Mouse (Mus musculus): Measurements from ENCODE around the gene Fbxo34.
"Not testable (repeated sequence)": the region's sequence is repeated elsewhere in the genome, so short reads cannot be mapped to it uniquely, and the experiment has no call there.

Gene Fbxo34

DNA sequence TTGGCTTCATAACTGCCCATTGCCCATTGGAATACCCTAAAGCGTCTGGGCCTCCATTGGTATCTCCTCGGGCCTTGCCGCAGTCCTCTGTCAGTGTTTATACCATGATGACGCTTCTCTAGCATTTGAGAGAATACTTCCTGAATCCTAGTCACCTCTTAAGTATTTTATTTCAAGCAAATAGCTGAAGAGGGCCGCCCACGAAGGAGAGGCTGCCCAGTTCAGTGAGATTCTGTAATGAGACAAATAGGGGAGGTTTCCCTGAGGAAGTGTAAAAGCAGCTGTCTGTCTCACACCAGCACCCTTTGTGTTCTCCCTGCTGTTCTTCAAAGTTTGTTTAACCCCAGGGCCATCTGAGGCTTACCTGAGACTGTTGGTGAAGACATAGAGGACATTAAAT is 66.5 kb downstream of the Fbxo34 start:
- no peak for DNase-seq (ENCODE audit: low spot score)

DNA sequence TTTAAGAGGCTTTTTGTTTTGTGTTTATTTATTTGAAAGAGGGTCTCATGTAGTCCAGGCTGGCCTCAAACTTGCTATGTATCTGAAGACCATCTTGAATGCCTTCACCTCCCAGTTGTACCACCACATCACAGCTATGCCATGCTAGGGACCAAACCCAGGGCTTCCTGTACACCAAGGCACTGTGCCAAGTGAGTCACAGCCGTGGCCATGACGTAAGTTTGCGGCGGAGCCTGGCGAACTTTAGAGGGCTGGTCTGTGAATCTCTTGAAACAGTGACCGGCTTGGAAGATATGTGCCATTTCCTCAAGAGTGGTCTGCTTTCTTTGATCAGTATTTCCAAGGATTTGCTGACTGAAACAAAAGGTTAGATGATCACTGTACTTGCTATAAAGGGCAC is 68.4 kb downstream of the Fbxo34 start:
- DNase-seq (ENCODE audit: low spot score), result no peak

DNA sequence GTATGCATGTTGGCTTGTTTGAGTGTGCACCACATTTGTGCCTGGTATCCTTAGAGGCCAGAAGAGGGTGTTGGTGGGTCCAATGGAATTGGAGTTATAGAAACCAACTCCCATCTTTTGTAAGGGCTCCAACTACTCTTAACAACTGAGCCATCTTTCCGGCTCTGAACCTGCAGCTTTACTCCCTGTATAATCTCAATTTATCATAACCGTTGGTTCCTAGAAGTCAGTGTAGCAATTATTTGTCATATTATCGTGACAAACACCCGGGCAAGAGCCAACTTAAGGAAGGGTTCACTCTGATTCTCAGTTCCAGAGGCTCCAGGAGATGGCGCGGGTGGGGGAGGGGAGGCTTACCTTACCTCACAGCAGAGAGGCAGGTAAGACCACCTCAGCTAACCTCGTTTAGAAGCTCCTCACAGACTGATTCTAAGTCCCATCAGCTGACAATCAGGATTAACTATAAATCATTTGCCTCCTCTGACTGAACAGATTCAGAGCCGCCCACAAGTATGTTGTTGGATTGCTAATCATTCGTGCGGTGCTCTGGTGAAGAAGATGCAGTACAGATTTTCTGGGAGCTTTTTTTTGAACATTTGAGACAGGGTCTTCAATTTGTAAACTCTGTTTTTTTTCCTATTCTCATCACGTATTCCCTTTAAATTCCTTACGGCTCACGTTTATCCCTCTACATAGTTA is 70.7 kb downstream of the Fbxo34 start:
- no peak for DNase-seq (ENCODE audit: low spot score)

DNA sequence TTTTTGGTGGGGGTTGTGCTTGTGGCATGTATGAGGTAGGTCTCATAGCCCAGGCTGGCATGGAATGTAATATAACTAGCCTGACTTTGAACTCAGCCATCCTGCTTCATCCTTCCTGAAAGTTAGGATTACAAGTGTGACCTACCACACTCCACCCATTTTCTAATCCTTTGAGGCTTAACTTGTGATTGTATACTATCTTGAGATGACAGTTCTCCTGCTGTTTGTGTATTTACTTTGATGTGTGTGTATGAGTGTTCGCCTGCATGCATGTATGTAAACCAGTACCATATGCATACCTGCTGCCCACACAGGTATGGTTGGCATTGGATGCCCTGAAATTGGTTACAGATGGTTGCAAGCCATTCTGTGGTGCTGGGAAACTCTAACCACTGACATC is 71.4 kb downstream of the Fbxo34 start:
- DNase-seq (ENCODE audit: low spot score), result no peak

DNA sequence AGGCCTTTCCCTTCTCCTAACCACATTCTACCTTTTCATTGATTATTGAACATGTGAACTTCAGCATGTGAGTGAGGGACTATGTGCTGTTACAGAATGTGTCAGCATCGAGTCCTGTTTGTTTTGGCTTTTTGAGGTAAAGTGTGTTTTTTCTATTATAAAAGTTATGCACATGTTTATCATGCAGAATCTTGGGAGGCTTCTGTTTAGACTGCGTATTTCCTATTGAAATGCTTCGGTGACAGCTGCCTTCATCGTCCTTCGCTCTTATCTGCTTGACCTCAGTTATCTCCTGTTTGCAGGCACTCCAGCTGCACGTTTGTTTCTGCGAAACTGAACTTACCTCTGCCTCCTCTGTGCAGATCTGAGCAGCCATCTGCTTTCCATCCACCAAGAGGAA is 72.1 kb downstream of the Fbxo34 start:
- no peak for DNase-seq (ENCODE audit: low spot score)

DNA sequence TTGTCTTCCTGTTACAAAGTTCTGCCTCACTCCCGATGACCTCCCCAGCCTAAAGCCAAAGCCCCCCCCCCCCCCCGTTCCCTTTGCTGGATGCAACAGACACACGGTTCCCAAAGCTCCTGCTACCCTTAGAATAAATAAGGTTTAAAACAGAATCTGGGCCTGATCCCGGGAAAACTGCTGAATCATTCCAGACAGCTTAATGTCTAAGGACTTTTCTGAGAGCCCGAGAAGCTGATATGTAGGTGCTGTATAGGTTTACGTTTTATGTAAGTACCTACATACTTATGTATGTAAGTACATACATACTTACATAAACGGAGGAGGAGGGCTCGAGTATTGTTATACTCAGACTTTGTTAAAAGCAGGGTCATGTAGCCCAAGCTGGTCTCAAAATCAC is 75.2 kb downstream of the Fbxo34 start:
- DNase-seq (ENCODE audit: low spot score), result no peak

DNA sequence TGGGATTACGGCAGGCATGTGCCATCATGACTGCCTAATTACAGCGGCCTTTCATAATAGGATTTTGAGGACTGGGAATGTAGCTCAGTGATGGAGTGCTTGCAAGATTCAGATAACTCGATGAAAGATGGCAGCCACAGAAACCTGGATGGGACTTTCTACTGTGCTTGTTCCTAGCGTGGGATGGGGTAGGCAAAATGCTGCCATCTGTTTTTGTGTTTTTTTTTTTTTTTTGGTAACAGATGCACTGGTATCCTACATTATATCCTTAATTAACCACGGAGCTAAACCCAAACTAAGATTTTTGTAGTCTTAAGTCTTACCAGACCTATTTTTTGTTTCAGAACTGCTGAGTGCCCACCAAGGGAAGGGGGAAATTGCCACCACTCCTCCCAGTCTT is 75.6 kb downstream of the Fbxo34 start:
- no peak for DNase-seq (ENCODE audit: low spot score)

DNA sequence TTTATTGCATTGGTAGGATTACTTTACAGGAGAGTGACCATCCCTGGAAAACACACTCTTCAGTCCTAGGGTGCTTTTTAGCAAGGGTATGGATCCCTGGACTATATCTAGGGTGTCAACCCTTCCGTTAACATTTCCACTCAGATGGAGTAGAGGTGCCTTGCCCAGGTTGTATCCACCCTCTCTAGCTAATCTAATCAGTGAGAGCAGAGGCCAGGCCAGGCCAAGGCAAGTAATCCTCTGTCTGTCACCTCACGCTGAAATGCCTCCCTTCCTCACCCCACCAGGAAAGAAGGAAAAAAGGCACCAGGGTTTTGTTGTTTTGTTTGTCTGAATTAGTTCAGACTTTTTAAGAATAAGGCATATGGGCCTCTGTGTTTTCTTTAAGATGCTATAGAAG is 77.6 kb downstream of the Fbxo34 start:
- DNase-seq (ENCODE audit: low spot score), result no peak

DNA sequence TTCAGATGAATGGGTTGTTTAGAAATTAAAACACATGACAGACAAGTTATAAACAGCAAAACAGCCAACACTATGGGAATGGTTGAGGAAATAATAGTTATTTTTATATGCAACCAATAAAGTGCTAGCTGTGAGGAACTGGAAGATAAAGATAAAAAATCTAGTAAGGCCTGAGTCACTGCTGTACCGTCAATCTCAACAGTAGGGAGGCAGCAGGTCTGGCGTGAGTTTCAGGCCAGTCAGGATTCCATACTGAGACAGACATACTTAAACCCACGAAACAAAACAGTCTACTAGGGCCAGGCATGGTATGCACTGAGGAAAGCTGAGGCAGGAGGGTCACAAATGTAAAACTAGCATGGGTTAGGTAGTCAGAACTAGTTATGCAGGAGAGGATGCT is 78.1 kb downstream of the Fbxo34 start:
- no peak for DNase-seq (ENCODE audit: low spot score)

DNA sequence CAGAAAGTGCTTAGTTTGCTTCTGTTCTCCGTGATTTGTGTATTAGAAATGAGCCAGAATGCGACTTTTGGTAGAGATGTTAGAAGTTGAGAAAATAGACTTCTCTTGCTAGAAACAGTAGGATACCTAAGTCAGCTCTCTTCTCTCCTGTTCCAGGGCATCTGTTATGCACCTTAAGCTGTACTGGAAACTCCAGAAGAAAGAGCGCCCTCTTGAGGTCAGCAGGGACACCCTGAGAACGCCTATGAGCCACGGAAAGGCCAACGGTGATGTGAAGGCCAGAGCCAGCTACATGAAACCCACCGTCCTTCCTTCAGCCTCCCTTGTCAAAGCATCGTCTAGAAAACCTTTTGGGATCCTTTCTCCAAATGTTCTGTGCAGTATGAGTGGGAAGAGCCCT is 78.8 kb downstream of the Fbxo34 start:
- no peak for DNase-seq (ENCODE audit: low spot score)

DNA sequence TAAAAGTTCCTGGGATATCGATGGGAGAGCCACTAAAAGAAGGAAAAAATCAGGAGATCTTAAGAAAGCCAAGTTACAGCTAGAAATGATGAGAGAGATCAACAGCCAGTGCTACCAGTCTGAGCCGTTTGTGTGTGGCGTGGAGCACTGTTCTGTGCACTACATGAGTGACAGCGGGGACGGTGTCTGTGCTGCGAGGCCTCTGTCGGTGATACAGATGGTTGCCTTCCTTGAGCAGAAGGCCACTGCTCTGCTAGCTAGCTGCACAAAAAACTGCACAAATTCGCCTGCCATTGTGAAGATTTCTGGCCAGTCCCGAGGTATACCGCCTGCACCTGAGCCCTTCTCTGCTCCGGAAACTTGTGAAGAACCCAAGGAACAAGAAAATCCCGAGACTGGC is 79.4 kb downstream of the Fbxo34 start:
- not testable (repeated sequence) for DNase-seq (ENCODE audit: low spot score)

DNA sequence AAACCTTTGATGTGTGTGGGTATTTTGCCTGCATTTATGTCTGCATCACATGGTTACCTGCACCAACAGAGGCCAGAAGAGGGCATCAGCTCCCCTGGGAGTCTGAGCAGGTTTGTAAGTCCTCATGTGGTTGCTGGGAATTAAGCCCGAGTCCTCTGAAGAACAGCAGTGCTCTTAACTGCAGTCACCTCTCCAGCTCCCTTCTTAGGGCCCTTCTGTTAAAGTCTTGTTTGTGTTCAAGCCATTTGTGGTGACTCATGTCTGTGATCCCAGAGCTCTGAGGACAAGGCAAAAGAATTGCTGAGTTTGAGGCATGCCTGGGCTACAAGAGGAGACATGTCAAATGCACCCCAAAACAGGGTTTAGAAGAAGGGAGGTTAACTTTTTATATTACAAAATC is 82.3 kb downstream of the Fbxo34 start:
- DNase-seq (ENCODE audit: low spot score), result no peak

DNA sequence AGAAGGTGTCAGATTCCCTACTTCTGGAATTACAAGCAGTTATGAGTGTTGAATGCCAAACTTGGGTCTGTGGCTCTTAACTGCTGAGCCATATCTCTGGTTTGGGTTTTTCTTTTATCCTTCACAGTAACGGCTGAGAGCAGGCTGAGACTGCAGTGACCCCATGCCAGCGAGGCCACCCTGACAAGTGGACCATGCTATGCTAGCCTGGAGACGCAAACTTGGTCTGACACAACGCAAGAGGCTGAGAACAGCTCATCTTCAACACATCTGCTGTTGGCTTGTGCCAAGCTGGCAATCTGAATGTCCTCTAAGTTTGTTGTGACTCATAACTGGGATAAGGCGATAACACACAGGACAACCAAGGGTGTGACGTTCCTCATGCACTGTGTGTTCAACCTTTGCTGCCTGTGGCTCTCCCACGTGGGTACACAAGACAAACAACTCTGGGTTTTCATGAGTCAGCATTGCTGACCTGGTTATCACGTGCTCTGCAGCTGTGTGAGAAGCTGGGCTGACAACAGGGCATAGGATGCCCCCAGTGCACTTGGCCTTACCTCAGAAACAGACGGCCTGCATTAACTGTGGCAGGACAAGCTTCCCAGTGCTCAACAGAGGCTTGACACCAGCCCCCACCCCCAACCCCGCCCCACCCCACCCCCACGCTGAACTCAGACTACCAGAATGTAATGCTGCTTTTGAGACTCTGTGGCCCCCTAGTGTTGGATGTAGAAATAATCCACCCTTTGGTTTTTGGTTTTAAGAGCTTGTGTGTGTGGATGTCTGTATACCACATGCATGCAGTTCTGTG is 83.3 kb downstream of the Fbxo34 start:
- peak; percentile 39 for DNase-seq (ENCODE audit: low spot score)

DNA sequence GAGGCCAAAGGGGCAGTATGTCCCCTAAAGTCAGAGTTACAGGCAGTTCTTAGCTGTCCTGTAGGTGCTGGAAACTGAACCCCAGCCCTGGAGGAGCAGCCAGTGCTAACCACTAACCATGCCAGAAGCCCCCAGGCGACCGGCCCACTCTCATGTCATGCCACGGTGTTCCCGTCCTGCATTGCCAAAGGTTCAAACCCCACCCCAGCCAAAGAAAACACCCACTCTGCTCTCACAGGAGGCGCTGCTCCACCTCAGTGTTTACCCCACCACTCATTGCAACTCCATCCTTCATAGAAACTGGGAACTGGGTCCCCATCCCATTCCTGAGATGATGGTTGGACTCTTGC is 83.9 kb downstream of the Fbxo34 start:
- no peak for DNase-seq (ENCODE audit: low spot score)

DNA sequence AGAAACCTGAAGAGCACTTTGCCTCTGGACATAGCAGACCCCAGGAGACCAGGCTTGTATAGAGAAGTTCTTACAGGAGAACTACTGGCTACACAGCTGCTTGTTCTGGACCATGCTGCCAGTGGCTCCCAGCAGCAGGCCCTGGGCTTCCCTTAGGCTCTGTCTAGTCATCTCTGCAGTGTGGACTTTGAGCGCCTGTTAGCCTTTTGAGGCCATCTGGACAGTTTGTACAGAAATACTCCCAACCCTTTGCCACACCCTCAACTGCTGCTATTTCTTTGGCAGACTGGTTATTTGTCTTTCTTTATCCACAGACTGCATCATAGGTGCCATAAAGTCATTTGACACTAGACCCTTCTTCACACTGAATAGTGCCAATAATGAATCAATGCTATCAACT is 84.9 kb downstream of the Fbxo34 start:
- no peak for DNase-seq (ENCODE audit: low spot score)

DNA sequence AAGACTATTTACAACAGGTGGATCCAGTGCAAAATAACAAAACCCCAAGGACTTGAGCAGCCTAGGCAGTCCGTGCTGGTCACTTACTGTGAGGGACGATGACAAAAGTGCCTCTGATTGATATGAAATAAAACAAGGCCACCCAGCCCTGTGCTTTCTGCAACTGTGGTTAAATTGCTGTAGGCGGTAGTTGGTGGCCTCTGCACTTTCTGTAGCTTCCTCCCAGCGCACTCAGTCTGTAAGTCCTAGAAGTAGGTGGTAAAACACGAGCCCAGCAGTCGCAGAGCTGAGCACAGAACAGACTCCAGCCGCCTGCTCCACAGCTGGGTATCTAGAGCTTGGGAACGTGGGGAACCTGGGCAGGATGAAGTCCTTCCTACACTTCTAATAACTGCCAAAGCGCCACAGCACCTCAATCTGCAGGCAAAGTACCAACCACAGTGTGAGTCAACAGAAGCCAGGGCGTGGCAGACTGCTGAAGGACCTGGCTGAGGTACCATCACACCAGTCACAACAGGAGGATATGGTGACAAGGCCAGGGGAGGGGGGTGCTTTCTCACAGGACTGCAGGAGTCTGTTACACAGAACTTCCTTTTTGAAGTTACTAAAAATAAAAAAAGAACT is 91.2 kb downstream of the Fbxo34 start:
- no peak for DNase-seq (ENCODE audit: low spot score)

DNA sequence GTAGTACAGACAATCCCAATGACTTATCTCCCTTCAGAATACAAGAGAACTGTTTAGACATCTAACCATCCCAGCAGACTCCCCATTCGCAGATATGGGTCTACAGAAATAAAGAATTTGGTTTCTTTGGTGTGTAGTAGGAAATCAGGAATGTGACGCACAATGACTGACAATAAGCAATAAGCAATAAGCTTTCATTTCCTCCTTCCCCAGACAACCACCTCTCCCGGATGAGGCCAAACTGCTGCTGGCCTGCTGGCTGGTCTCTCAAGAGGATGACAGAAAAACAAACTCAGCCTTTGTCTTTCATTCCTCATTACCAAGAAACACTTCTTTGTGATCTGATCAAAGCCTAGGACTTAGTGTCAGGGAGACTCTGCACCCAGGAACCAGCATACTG is 92.1 kb downstream of the Fbxo34 start:
- DNase-seq (ENCODE audit: low spot score), result no peak

DNA sequence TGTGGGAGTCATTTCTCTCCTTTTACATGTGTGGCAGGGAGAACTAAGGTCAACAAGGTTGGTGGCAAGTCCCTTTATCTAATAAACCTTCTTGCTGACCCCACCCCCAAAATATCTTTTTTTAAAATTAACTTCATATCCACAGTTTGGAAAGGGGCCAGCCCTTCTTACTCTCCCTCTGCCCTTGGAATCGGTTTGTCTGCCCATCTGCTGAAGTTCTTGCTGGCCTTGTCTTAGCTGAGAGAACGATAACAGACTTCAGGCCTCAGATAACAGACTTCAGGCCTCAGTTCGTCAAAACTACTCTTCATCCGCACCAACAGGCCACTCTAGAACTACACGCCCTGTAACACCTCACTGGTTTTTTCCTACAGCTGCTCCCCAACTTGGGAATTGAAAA is 94.1 kb downstream of the Fbxo34 start:
- DNase-seq (ENCODE audit: low spot score), result no peak

DNA sequence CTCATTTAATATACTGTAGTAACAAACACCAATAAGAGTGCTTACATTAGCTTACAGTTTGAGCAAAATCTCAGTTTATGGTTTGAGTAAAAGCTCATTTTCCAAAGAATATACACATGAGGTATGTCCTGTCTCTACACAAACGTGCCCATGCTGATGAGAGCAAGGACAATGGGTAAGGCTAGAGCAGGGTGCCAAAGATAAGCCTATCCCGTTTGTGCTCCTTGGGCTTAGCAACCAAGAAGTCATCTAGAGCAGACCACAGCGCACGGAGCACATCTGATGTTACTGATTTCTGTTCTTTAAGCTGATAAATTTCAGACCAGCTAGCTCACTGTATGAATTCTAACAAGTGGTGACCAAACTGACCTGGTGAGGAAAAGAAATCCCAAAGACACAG is 94.7 kb downstream of the Fbxo34 start:
- DNase-seq (ENCODE audit: low spot score), result no peak

DNA sequence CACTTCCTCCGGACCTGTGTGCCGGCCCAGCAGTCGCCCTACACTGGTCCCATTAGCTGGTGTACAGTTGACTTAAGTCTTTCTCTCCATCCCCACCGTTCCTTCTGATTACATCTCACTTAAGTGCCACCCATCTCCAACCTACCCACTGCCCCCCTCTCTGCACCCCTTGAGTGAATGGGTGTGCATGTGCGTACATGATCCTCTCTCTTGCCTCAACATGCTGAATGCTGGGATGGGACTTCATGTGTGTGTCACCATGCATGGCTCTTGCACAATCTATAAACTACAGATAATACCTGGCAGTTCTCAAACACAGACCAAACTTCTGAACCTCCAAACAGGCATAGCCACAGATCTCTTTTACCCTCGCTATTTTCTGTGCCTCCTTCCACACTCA is 101.4 kb downstream of the Fbxo34 start:
- no peak for DNase-seq (ENCODE audit: low spot score)

DNA sequence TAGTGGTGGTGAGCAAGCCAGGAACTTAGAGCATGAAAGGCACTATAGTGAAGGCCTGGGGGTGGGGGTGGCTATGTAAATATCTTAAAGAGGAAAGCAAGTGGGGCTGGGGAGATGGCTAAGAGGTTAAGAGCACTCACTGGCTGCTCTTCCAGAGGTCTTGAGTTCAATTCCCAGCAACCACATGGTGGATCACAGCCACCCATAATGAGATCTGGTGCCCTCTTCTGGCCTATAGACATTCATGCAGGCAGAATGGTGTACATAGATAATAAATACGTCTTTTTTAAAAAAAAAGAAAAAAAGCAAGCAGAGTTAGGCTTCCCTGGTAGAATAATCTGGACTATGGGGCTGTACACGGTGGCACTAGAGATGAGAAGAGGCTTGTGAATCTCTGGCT is 103.2 kb downstream of the Fbxo34 start:
- no peak for DNase-seq (ENCODE audit: low spot score)

DNA sequence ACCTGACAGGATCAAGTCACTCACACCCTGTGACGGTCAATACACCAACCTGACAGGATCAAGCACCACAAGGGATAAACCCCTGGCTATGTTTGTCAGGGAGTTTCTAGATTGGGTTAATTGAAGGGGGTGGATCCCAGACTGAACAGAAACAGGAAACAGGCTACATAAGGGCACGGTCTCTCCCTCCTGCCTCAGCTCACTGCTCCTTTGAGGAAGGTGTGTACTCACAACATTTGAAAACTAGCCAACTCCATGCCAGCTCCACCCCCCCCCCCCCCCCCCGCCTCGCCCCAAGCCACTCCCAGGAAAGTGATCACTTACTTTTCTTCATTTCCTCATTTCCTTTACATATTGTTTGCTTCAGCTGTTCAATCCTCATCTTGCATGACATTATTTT is 104.0 kb downstream of the Fbxo34 start:
- DNase-seq (ENCODE audit: low spot score), result no peak

DNA sequence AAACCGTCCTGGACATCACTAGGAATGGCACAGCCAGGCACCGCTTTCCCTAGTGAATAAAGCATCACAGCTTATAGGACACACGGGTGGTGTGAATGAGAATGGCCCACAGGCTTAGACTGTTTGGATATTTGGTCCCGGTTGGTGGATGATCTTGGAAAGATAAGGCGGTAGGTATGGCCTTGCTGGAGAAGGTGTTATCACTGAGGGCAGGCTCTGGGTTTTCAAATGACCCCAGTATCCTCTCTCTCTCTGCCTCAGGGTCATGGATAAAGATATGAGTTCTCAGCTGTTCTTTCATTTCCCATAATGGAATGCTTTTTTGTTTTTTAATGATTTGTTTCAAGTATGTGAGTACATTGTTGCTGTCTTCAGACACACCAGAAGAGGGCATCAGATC is 105.0 kb downstream of the Fbxo34 start:
- no peak for DNase-seq (ENCODE audit: low spot score)

DNA sequence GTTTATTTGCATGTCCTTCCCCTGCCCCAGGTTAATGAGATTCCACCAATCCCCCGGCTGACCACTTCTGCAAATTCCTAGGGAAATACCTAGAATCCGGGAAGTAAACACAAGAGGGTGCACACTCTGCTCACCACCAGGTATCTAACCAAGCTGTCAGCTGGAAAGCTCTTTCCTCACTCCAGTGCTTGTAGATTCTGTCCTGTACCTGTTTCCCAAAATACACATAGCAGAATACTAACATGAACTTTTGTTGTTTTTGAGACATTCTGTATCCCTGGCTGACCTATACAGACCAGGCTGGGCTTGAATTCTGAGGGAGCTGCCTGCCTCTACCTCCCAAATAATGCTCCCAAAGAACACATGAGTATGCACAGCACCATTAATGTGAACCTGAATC is 110.5 kb downstream of the Fbxo34 start:
- DNase-seq (ENCODE audit: low spot score), result no peak
